Mouse (Mus musculus): ENCODE measurements around the gene Adgrd1. TPM values are rescaled to one million over a fixed set of nuclear protein-coding genes. Genes with fewer than 3 reads are reported as not detected.

Gene Adgrd1
- polyA plus RNA-seq (2014; fragmentation: Nextera tagmentation; extraction: Ambion mirVana): not detected in 2 replicates

- no peak for ATAC-seq (replicated peaks; ENCODE audit: low FRiP score)
- Histone ChIP-seq H3K9ac (ENCODE audit: low read length) (no peak within 1 kb of the TSS), H3K27ac (ENCODE audit: low read depth, low read length) (no peak within 1 kb of the TSS), H3K4me1 (replicated peaks; ENCODE audit: control insufficient read depth, insufficient read depth, low read length) (peaks cover 4% of the 10 kb centered on the region; the same call in 1 of the 2 replicates), H3K4me2 (ENCODE audit: low read depth, low read length, severe bottlenecking) (no peak within 1 kb of the TSS), H3K27me3 (ENCODE audit: control insufficient read depth, insufficient read depth, low read length) (no peaks in the 10 kb centered on the region), H3K36me3 (ENCODE audit: control insufficient read depth, insufficient read depth, low read length) (no peaks in the 10 kb centered on the region), H3K9me3 (ENCODE audit: control insufficient read depth, low read length) (no peaks in the 10 kb centered on the region), H3K4me3 (ENCODE audit: low read depth, low read length) (no peak within 1 kb of the TSS)
- 73% methylated on average over 6 of the region's 6 CpGs for WGBS
- DNase-seq (ENCODE audit: low spot score): no peak
These were observed at the start of gene Adgrd1 for GRCm38 (mm10) chr5:129096511-129096910. Gene Adgrd1 (plus strand): TSS chr5:129096750.

DNA sequence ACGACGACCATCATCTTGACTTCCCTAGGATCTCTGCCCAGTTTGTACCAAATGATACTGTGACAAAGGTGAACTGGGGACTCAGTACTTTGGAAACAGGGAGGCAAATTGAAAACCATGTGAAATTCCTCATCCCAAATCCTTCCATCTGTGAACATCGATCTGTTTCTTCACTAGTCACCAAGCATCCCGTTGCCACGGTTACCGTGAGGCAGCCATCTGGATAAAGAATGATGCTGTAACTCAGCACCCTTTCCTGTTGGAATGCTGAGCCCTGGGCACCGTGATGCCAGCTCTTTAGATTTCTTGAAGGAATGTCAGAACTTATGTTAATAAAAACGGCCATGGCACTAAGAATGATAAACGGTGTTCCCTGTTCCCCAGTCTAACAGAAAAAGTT is 47.2 kb upstream of the Adgrd1 start:
- WGBS: 68% methylated on average over 9 of the region's 9 CpGs
- H3K4me1 ChIP-seq (replicated peaks; ENCODE audit: control insufficient read depth, insufficient read depth, low read length): peaks cover 8% of the 10 kb centered on the region
- H3K4me3 ChIP-seq (ENCODE audit: low read depth, low read length): no peak overlapping the region
- no peaks in the 10 kb centered on the region for H3K9me3 ChIP-seq (ENCODE audit: control insufficient read depth, low read length)
- no peaks in the 10 kb centered on the region for H3K36me3 ChIP-seq (ENCODE audit: control insufficient read depth, insufficient read depth, low read length)
- no peak for ATAC-seq (replicated peaks; ENCODE audit: low FRiP score)
- no peaks in the 10 kb centered on the region for H3K27me3 ChIP-seq (ENCODE audit: control insufficient read depth, insufficient read depth, low read length)
- H3K27ac ChIP-seq (ENCODE audit: low read depth, low read length): no peak overlapping the region
- DNase-seq (ENCODE audit: low spot score): peak; percentile 60
- no peak overlapping the region for H3K9ac ChIP-seq (ENCODE audit: low read length)
- H3K4me2 ChIP-seq (ENCODE audit: low read depth, low read length, severe bottlenecking): no peak overlapping the region

DNA sequence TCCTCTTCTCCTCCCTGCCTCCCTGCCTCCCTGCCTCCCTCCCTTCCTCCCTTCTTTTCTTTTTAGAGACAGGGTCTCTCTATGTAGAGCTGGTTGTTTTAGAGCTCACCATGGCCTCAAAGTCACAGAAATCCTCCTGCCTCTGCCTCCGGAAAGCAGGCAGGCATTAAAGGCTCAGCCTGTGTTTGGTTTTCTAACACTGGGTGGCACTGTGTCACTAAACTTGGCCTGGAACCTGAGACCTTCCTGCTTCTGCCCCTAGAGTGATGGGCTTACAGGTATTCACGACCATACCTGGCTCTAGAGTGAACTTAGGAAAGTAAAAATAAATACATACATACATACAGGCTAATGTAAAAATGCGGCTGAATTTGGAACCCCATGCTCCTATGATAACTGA is 44.6 kb upstream of the Adgrd1 start:
- ATAC-seq (replicated peaks; ENCODE audit: low FRiP score): no peak
- Histone ChIP-seq H3K9me3 (ENCODE audit: control insufficient read depth, low read length) (no peaks in the 10 kb centered on the region), H3K36me3 (ENCODE audit: control insufficient read depth, insufficient read depth, low read length) (no peaks in the 10 kb centered on the region), H3K27ac (ENCODE audit: low read depth, low read length) (no peak overlapping the region), H3K9ac (ENCODE audit: low read length) (no peak overlapping the region), H3K27me3 (ENCODE audit: control insufficient read depth, insufficient read depth, low read length) (no peaks in the 10 kb centered on the region), H3K4me2 (ENCODE audit: low read depth, low read length, severe bottlenecking) (no peak overlapping the region), H3K4me3 (ENCODE audit: low read depth, low read length) (no peak overlapping the region), H3K4me1 (replicated peaks; ENCODE audit: control insufficient read depth, insufficient read depth, low read length) (no peaks in the 10 kb centered on the region)
- DNase-seq (ENCODE audit: low spot score): no peak
- WGBS: 86% methylated on average over 3 of the region's 3 CpGs

DNA sequence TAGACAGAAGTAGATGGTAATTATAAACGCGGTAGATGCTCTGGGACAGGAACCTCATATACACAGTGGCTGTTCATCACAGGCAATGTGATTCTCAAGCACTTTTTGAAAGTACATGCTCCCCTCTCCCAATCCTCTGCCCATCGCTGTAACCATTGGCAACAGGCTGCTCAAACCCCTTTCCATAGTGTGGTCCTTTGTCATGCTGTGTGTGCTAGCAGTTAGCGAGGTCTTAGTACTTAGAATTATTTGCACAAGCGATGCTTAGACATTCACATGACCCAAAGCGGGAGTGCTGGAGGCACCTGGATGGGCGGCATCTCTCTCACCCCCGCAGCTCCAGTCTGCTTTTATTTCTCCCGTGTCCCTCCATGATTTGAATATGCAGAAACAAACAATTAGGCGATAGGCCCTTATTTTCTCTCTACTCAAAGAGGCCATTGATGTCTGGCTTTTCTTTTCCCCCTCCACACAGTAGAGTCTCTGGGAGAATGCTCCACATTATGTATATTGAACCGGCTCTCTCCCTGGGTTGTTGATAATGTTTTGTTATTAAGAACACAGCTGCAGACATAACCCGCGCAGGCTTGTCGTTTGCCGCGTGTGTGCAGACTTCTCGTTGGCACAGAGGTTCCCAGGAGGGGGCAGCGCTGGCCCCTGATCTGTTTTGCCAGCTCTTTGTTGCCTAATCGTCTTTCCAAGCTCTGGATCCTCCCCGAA is 43.8 kb upstream of the Adgrd1 start:
- DNase-seq (ENCODE audit: low spot score): peak; percentile 74
- Histone ChIP-seq H3K4me1 (replicated peaks; ENCODE audit: control insufficient read depth, insufficient read depth, low read length) (no peaks in the 10 kb centered on the region), H3K4me2 (ENCODE audit: low read depth, low read length, severe bottlenecking) (peak overlapping the region; percentile 16; the same call in 1 of the 2 replicates), H3K36me3 (ENCODE audit: control insufficient read depth, insufficient read depth, low read length) (no peaks in the 10 kb centered on the region), H3K9me3 (ENCODE audit: control insufficient read depth, low read length) (no peaks in the 10 kb centered on the region), H3K27me3 (ENCODE audit: control insufficient read depth, insufficient read depth, low read length) (no peaks in the 10 kb centered on the region), H3K27ac (ENCODE audit: low read depth, low read length) (peak overlapping the region; percentile 80), H3K9ac (ENCODE audit: low read length) (peak overlapping the region; percentile 9; the same call in 1 of the 2 replicates), H3K4me3 (ENCODE audit: low read depth, low read length) (no peak overlapping the region)
- 12% methylated on average over 20 of the region's 20 CpGs for WGBS
- ATAC-seq (replicated peaks; ENCODE audit: low FRiP score): peak; percentile 91

- no peak for ATAC-seq (replicated peaks; ENCODE audit: low FRiP score)
- no peak for DNase-seq (ENCODE audit: low spot score)
- 88% methylated on average over 9 of the region's 9 CpGs for WGBS
These were observed 41.8 kb upstream of the Adgrd1 start for GRCm38 (mm10) chr5:129054675-129055284.

DNA sequence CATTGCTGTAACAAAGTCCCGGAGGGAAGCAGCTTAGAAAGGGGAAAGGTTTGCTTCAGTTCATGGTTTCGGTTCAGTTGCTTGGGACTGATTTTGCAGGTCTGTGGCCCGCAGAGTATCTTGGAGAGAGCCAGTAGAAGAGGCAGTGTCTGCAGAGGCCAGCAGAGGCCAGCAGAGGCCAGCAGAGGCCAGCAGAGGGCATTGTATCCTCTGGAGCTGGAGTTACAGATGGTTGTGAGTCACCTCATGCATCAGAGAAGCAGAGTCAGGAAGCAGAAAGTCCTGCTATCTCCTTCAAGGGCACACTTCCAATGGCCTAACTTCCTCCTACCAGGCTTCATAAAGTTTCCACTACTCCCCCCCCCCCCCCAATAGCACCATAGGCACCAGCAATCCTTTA is 37.4 kb upstream of the Adgrd1 start:
- H3K4me1 ChIP-seq (replicated peaks; ENCODE audit: control insufficient read depth, insufficient read depth, low read length): peaks cover 6% of the 10 kb centered on the region
- ATAC-seq (replicated peaks; ENCODE audit: low FRiP score) (no peak), DNase-seq (ENCODE audit: low spot score) (peak; percentile 44)
- no peak overlapping the region for H3K4me2 ChIP-seq (ENCODE audit: low read depth, low read length, severe bottlenecking)
- H3K27me3 ChIP-seq (ENCODE audit: control insufficient read depth, insufficient read depth, low read length): no peaks in the 10 kb centered on the region; the same call in 1 of the 2 replicates
- 88% methylated on average over 3 of the region's 3 CpGs for WGBS
- no peak overlapping the region for H3K4me3 ChIP-seq (ENCODE audit: low read depth, low read length)
- H3K9me3 ChIP-seq (ENCODE audit: control insufficient read depth, low read length): no peaks in the 10 kb centered on the region; the same call in 1 of the 2 replicates
- no peak overlapping the region for H3K9ac ChIP-seq (ENCODE audit: low read length)
- H3K27ac ChIP-seq (ENCODE audit: low read depth, low read length): no peak overlapping the region
- H3K36me3 ChIP-seq (ENCODE audit: control insufficient read depth, insufficient read depth, low read length): no peaks in the 10 kb centered on the region

More at GRCm38 (mm10) chr5:129054675-129055284, 41.8 kb upstream of the Adgrd1 start:
- H3K4me2 ChIP-seq (ENCODE audit: low read depth, low read length, severe bottlenecking): no peak overlapping the region
- H3K36me3 ChIP-seq (ENCODE audit: control insufficient read depth, insufficient read depth, low read length): no peaks in the 10 kb centered on the region
- no peaks in the 10 kb centered on the region; the same call in 1 of the 2 replicates for H3K9me3 ChIP-seq (ENCODE audit: control insufficient read depth, low read length)
- H3K27ac ChIP-seq (ENCODE audit: low read depth, low read length): no peak overlapping the region
- H3K4me1 ChIP-seq (replicated peaks; ENCODE audit: control insufficient read depth, insufficient read depth, low read length): no peaks in the 10 kb centered on the region
- H3K4me3 ChIP-seq (ENCODE audit: low read depth, low read length): no peak overlapping the region
- H3K27me3 ChIP-seq (ENCODE audit: control insufficient read depth, insufficient read depth, low read length): no peaks in the 10 kb centered on the region
- no peak overlapping the region for H3K9ac ChIP-seq (ENCODE audit: low read length)

GRCm38 (mm10) chr5:129061579-129061978 is 35.0 kb upstream of the Adgrd1 start:
- 24% methylated on average over 13 of the region's 13 CpGs for WGBS
- 0 out of 2 replicates have a peak, but pooled peaks have one; percentile 60 for ATAC-seq (replicated peaks; ENCODE audit: low FRiP score)
- no peak overlapping the region for H3K27ac ChIP-seq (ENCODE audit: low read depth, low read length)

GRCm38 (mm10) chr5:129063037-129063791 is 33.3 kb upstream of the Adgrd1 start:
- H3K4me3 ChIP-seq (ENCODE audit: low read depth, low read length): peak overlapping the region; percentile 10; the same call in 1 of the 2 replicates
- H3K27me3 ChIP-seq (ENCODE audit: control insufficient read depth, insufficient read depth, low read length): no peaks in the 10 kb centered on the region; the same call in 1 of the 2 replicates
- WGBS: 18% methylated on average over 21 of the region's 21 CpGs
- peak; percentile 69 for ATAC-seq (replicated peaks; ENCODE audit: low FRiP score)
- H3K36me3 ChIP-seq (ENCODE audit: control insufficient read depth, insufficient read depth, low read length): no peaks in the 10 kb centered on the region
- peak overlapping the region; percentile 46; the same call in 1 of the 2 replicates for H3K4me2 ChIP-seq (ENCODE audit: low read depth, low read length, severe bottlenecking)
- H3K9ac ChIP-seq (ENCODE audit: low read length): no peak overlapping the region; the same call in 1 of the 2 replicates
- peaks cover 6% of the 10 kb centered on the region for H3K4me1 ChIP-seq (replicated peaks; ENCODE audit: control insufficient read depth, insufficient read depth, low read length)
- H3K27ac ChIP-seq (ENCODE audit: low read depth, low read length): no peak overlapping the region
- peak; percentile 91 for DNase-seq (ENCODE audit: low spot score)
- no peaks in the 10 kb centered on the region; the same call in 1 of the 2 replicates for H3K9me3 ChIP-seq (ENCODE audit: control insufficient read depth, low read length)

More at GRCm38 (mm10) chr5:129061579-129061978, 35.0 kb upstream of the Adgrd1 start:
- Histone ChIP-seq H3K4me1 (replicated peaks; ENCODE audit: control insufficient read depth, insufficient read depth, low read length) (peaks cover 6% of the 10 kb centered on the region), H3K36me3 (ENCODE audit: control insufficient read depth, insufficient read depth, low read length) (no peaks in the 10 kb centered on the region), H3K4me3 (ENCODE audit: low read depth, low read length) (no peak overlapping the region), H3K27me3 (ENCODE audit: control insufficient read depth, insufficient read depth, low read length) (no peaks in the 10 kb centered on the region; the same call in 1 of the 2 replicates), H3K9me3 (ENCODE audit: control insufficient read depth, low read length) (no peaks in the 10 kb centered on the region; the same call in 1 of the 2 replicates), H3K4me2 (ENCODE audit: low read depth, low read length, severe bottlenecking) (no peak overlapping the region), H3K9ac (ENCODE audit: low read length) (no peak overlapping the region)
- DNase-seq (ENCODE audit: low spot score): peak; percentile 84
